Mouse (Mus musculus): Measurements from ENCODE around the gene Eif1ax. TPM values are rescaled to one million over a fixed set of nuclear protein-coding genes. Genes with fewer than 3 reads are reported as not detected.
"Not testable (repeated sequence)": the region's sequence is repeated elsewhere in the genome, so short reads cannot be mapped to it uniquely, and the experiment has no call there.

The Eif1ax gene
- polyA plus RNA-seq, 1 experiment from 2014 or later, result 164 TPM

GRCm38 (mm10) chrX:159414829-159415673, 43.1 kb downstream of the Eif1ax start:
- H3K27ac ChIP-seq (ENCODE audit: low read depth, low read length), result no peak overlapping the region
- no peaks in the 10 kb centered on the region for H3K4me1 ChIP-seq (ENCODE audit: control insufficient read depth, insufficient read depth, low read length)
- peak overlapping the region; percentile 78 for H3K4me2 ChIP-seq
- H3K9me3 ChIP-seq (ENCODE audit: control insufficient read depth, low read length), result no peaks in the 10 kb centered on the region
- H3K36me3 ChIP-seq (ENCODE audit: control insufficient read depth, insufficient read depth, low read length), result no peaks in the 10 kb centered on the region
- 19% methylated on average over 50 of the region's 65 CpGs for WGBS
- peak overlapping the region; percentile 47 for H3K9ac ChIP-seq (ENCODE audit: low read length)
- H3K27me3 ChIP-seq (ENCODE audit: control insufficient read depth, insufficient read depth, low read length), result no peaks in the 10 kb centered on the region; the same call in 1 of the 2 replicates
- DNase-seq (ENCODE audit: low spot score, missing footprints), result peak; percentile 89
- peak overlapping the region; percentile 56 for H3K4me3 ChIP-seq (ENCODE audit: low read depth, low read length)
- ATAC-seq (ENCODE audit: low FRiP score), result peak; percentile 82

GRCm38 (mm10) chrX:159430507-159430906, 58.5 kb downstream of the Eif1ax start:
- not testable (repeated sequence) for H3K4me3 ChIP-seq (ENCODE audit: low read depth, low read length); ATAC-seq (ENCODE audit: low FRiP score); H3K27me3 ChIP-seq (ENCODE audit: control insufficient read depth, insufficient read depth, low read length); H3K36me3 ChIP-seq (ENCODE audit: control insufficient read depth, insufficient read depth, low read length); H3K4me2 ChIP-seq; H3K9ac ChIP-seq (ENCODE audit: low read length); H3K4me1 ChIP-seq (ENCODE audit: control insufficient read depth, insufficient read depth, low read length); DNase-seq (ENCODE audit: low spot score, missing footprints); H3K9me3 ChIP-seq (ENCODE audit: control insufficient read depth, low read length); H3K27ac ChIP-seq (ENCODE audit: low read depth, low read length)
- 96% methylated on average over 3 of the region's 3 CpGs for WGBS

Other genes starting within 250 kb of the Eif1ax start
- 5.7 and 6.5 TPM in 2 replicates for gene Rps6ka3, start 161.9 kb upstream of the Eif1ax start, polyA plus RNA-seq (2014; fragmentation: Nextera tagmentation; extraction: Ambion mirVana)
- gene Map7d2, start 42.4 kb downstream of the Eif1ax start, polyA plus RNA-seq (2014; fragmentation: Nextera tagmentation; extraction: Ambion mirVana), result 13.5 and 14.3 TPM in 2 replicates
- gene Bclaf3, start 154.5 kb downstream of the Eif1ax start, polyA plus RNA-seq (2014; fragmentation: Nextera tagmentation; extraction: Ambion mirVana), result 29.5 and 32.0 TPM in 2 replicates

Measured in midbrain, embryonic 11.5 days (tissue).